Mouse (Mus musculus) 416B (cell line): ENCODE measurements around the gene Phactr3.

Experiments used
- DNase-seq: peaks from one replicate; pipeline ENCODE4 v3.0.0; 2011; ENCODE audit warnings: low read depth

Gene Phactr3

DNA sequence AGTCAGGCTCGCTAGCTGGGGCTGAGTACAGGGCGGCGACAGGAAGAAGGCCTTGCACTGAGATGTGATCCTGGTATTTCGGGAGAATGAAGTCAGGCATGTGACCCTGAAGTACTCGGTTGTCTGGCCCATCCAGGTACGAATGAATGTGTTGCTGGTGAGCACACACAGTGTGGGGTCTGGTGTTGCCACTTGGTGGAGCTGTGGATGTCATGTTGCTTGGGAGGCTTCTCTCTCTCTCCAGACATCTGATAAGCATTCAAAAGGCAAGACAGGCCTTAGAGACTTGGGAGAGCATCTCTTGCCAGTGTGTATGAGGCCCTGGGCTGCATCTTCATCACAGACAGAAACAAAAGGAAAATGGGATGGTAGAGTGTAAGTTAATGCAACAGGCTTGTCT is 77.3 kb downstream of the Phactr3 start:
- DNase-seq = no peak

DNA sequence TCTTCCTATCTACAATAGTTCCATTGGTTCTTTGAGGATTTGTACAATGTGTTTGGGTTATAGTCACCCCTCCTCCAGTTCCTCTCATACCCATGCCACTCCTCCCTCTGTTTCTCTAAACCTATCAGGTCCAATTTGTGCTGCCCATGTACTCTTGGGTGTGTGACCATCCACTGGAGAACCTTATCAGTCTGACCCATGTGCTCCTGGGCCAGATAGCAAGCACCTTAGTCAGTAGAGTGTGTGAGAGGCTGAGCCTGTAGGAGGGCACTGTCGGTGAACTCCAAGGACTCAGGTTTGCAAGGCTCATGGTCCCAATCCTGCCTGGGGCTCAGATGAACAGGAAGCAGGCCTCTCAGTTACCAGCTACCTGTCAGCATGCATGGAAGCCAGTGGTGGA is 78.8 kb downstream of the Phactr3 start:
- no peak for DNase-seq

DNA sequence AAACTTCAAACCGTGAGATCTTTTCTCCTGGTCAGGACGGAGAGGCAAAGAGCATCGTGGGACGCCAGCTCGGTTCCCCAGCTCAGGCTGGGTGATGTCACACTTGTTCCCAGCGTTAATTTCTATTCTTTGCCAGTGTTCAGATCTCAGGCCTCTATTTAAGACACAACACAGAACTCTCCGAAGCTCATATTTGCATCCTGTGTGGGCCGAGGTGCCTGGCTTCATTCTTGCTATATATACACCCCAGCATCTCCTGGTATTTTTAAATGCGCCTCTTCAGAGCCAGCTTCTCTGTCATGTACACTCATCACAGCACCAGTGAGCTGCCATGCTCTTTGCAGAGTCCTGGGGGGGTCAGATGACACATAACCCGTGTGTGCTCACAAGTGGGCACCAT is 85.7 kb downstream of the Phactr3 start:
- DNase-seq = no peak

DNA sequence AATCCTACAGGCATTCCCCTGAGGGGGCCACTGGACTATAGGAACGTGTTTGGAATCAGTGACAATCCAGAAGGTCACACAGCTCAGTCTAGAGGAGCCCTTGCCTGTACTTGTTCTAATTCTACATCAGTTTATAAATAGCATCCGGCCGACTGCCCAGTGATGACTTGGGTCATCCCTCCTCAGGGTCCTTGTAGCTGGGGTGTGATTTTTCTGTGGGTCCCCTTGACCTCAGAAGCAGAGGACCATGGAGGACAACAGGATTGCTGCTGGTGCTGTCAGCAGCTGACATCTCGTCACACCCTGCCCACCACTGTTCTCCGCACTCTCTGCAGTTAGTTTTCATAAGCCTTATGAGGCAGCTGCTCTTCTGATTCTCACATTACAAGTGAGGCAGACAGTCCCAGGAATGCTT is 89.4 kb downstream of the Phactr3 start:
- DNase-seq = no peak

DNA sequence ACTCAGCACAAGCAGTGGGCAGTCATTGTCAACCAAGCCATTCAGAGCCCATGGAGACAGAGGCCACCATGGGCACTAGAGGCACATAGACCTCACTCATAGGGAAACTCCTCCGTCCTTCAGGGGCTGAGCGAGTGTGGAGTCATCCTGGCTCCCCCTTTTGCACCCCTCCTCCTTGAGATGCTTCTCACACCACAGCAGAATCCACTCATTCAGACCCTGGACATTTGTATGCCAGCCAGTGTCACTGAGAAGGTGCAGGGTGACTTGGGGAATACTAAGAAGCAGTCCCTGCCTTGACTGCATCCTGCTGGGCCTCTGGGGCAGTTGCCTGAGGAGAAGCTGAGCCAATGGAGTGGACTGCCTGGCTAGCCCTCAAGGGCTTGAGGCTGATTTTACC is 95.1 kb downstream of the Phactr3 start:
- no peak for DNase-seq

DNA sequence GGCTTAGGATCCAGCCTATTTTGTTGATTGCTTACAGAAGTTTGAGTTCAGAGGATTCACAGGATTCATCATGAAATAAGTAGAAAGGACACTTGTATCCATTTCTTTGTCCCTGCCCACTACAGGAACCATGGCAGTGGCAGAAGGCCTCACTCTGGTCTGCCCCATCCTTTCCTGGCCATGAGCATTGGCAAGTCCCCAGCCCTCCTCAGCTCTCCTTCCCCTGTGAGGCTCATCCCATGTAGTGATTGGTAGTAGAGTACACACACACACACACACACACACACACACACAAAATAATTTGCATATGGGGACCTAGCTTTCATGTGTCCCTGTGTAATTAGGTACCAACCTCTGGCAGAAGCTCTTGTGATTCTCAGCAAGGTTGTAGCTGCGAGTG is 95.8 kb downstream of the Phactr3 start:
- no peak for DNase-seq

DNA sequence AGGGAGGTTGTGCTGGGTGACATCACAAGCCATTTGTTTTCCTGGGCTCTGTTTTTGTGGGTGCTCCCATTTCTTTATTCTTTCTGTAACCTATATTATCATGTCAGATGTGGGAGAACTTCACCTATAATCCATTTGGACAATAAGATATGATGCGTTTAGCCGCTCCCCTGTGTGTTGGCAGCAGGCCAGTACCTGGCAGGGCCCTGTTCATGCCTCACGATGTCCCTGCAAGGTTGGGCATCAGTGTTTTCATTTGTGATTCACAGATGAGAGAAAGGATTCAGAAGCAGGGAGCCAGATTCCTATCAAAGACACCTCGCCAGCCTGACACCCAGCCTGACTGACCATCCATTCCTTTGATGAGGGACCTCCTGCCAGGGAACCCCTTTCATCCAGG is 99.7 kb downstream of the Phactr3 start:
- no peak for DNase-seq

DNA sequence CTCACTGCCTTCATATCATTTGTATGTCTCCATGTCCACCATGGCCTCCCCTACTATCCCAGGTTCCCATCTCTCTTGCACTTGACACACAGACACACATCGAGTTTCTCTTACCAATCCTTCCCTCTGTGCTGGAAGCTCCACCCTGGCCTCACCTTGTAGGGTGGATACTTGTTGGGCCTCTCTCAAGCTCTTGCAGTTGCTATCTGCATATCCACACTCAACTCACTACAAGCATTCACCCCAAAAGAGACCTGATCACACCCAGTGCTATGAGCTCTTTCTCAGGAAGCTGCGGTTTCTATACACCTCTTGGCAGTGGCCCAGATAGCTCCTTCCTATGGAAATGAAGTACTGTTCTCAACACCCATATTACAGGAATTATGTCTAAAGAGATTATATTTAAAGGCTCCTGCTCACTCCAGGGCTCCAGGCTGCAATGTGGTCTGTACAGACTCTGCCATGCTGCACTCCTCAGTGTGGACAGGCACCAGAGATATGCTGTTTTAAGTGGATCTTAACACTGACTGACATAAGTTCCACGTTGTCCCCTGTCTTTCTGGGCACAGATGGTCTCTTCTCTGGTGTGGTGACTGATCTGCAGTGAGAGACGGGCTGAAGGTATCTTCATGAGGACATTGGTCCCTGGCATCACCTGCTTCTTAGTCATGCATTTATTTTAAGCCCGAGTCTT is 100.8 kb downstream of the Phactr3 start:
- peak; percentile 11 for DNase-seq

DNA sequence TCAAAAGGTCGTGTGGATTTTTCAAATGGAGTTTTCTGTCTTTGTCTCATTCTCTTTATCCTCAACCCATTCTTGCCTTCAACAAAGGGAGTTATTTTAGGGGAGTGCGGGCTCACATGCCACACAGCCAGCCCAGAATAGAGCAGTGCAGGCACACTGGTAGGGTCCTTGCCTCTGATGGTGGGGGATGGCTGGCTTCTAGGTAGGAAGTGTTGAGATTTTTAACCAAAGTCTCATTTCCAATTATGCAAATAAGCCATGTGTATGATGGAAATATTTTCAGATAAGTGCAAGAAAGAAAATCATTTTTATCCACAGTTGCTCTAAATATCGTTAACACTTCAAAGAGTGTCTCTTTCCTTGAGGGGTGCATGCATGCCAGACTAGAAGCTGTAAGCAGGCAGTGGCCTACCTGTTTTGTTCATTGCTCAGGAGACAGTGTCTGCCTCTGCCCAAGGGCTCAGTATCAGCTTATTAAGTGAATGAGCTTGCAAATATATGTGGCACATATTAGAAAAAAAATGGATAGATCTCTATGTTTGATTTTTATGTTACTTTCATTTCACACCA is 101.5 kb downstream of the Phactr3 start:
- no peak for DNase-seq

DNA sequence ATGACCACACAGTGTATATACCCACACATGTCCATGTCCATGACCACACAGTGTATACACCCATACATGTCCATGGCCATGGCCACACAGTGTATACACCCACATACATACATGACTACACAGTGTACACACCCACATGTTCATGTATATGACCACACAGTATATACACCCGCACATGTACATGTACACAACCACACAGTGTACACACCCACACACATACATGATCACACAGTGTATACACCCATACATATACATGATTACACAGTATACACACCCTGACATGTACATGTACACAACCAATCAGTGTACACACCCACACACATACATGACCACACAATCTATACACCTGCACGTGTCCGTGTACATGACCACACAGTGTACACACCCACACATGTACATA is 102.2 kb downstream of the Phactr3 start:
- DNase-seq = no peak

DNA sequence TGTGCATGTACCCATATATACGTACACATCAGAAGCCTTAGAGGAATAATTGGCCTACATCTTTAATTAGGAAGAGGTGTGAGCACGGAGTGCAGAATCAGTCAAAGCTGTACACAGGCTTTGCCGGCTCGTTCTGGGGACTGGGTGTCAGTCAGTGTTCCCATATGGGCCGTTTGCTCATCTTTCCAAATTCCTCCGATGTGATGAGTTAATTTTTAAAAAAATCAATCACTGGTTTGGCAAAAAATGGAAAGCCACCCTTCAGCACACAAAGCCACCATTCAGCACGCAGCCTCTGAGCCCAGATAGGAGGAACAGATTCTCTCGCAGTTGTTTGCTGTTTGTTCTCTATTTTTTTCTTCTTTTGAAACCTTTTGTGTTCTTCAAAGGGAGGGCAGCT is 110.5 kb downstream of the Phactr3 start:
- no peak for DNase-seq

DNA sequence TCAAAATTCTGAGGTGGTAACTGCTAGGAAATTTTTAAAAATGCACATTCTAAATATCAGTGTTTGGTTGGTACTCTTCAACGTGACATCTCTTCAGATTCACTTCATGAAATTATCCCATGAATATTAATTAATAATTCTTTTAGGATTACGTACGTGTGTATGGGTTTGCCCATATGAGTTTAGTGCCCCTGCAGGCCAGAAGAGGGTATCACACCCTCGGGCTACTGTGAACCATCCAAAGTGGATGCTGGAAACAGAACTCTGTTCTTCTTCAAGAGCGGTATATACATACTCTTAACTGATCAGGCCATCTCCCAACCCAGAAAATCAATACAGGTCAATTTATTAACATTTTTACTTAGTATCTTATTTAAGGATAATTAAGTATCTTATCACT is 114.7 kb downstream of the Phactr3 start:
- no peak for DNase-seq

DNA sequence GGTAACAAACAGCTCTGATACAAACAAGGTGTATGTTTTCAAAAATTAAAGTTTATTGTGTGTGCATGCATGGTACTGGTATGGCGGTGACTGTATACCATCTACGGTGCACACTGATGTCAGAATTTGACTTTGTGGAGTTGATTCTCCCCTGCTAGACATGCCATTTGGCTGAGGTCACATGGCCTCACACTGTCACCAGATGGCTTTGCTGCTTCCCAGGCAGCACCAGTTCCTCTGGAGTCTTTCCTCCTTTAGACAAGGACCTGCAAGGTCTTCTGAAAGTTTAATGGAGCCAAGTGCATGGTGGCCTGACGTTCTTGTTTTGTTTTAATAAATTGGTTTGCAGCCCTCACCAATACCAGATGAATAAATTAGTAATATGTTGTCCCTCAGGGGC is 118.3 kb downstream of the Phactr3 start:
- no peak for DNase-seq

DNA sequence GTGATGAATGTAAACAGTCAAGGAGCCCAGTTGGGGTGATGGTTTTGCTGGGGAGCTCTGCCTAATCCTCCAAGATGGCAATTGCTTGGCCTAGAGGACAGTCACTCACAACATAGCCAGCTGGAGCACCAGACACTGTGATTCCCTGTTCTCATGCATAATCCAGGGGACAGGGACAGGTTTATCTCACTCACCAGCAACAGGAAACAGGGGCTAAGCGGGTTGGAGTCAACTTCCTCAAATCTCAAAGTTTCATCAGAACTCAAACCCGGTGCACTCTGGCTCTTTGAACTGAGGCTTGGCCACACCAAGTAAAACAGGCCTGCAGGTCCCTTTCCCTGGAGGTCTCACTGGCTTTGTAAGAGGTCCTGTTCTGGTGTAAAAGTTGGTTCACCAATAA is 119.7 kb downstream of the Phactr3 start:
- peak; percentile 67 for DNase-seq

DNA sequence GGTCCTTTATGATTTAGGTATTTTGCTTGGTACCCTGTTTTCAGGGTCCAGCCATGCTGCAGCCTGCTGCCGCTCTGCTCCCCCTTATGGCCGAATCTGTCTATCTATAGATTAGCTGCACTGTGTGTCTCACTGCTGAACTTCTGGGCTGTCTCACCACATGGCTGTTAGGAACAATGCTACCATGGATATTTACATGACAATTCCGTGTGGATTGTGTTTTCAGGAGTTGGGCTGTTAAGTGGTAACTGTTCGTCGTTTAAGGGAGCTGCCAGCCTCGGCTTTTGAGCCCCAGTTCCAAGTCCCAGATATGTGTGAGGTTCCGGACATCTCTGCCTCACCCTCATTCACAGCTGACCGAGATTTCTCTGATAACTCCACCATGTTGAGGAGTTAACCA is 122.1 kb downstream of the Phactr3 start:
- no peak for DNase-seq

DNA sequence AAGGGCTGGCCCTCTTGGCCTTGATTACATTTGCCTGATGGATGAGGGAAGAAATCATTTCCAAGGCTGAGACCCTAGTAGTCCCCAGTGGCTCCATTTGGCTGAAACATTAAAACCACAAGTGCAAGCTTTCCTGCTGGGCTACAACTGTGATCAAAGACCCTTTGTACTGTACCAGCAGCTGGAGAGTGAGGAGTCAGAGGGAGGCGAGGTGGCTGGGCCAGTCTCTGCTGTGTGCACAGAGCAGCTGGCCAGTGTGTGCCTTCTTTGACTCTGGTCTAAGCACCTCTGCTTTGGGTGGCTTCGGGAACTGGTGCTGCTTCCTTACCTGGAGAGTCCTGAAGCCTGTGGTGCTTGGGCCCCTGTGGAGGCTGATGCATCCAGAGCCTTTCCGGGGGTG is 122.6 kb downstream of the Phactr3 start:
- DNase-seq = no peak

DNA sequence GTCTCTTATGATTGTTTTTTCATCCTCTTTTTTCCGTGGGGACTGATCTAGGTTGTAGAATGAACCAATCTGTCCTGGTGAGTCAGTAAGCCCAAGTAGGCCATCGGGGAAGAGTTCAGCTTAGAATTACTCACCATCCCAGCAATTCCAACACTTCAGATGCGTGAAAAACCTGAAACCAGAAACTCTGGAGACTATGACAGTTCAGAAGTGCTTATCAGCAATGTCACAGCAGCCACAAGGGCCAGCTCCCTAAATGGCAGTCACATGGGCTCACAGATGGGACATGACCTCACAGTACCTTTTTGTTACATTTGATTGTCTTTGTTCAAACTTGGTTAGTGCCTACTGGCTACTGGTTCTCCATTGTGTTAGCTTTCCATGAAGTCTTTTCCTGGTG is 124.2 kb downstream of the Phactr3 start:
- no peak for DNase-seq

DNA sequence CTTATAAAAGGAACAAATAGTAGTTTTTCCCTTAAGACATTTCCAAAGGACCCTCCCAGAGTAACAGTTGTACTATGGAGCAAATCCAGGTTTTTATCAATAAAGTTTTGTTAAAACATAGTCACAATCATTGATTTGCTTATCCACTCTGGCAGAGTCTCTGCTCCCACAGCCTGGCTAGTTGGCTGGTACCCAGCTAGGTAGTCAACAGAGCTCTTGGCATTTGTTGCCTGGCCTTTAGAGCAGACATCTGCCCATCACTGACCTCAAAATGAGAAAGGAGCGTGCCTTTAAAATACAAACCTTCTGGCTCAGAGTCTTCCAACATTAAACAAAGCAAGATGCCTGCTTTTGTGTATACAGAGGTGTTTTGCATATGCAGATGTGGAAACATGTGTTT is 126.1 kb downstream of the Phactr3 start:
- DNase-seq = no peak

DNA sequence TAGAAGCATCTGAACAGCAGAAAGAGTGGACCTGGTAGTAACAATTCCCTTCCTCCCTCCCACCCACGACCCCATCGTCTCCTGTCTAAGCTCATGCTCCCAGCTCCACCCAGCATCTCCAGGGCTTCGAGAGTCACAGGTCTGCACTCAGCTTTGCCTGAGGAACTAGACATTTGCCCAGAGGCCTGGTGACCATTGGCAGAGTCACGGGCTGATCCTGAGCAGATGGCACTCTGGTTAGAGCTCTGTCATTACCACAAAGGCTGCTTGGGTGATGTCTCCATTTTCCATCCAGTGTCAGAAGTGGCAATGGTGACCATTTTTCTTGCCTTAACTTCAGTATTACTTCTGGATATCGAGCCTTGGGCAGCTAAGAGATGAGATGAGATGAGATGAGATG is 127.1 kb downstream of the Phactr3 start:
- DNase-seq = no peak

DNA sequence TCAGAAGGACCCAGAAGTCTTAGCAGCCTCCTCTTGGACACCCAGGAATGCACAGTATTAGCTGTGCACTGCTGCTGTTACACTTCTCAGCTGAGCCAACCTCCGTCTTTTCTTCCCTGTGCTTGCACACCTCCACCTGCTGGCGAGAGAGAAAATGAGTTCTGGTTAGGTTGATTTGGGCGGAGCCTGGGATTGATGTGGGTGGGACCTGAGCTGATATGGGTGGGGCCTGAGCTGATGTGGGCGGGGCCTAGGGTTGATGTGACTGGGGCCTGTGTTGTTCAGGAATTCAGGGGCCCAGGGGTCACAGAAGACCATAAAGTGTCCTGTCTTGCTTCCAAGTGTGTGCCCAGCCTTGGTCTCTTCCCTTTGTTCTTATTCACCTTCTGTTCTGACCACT is 128.0 kb downstream of the Phactr3 start:
- peak; percentile 21 for DNase-seq

DNA sequence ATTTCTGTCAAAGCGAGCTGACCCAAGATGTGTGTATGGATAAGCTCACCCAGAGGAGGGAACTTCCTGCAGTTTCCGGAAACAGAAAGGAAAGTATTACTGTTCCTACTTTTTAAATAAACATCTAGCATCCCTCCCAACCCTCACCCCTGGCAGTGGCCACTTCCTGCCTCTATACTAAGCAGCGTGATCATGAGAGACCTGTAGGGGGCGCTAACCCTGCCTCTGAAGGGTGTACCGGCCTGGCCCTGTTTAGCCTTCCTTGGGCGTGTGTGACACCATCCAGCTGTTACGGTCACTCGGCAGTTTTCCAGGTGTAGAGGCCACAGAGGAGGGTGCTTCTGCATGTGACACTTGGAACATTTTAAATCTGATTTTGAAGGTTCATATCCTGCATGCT is 128.5 kb downstream of the Phactr3 start:
- DNase-seq = no peak

DNA sequence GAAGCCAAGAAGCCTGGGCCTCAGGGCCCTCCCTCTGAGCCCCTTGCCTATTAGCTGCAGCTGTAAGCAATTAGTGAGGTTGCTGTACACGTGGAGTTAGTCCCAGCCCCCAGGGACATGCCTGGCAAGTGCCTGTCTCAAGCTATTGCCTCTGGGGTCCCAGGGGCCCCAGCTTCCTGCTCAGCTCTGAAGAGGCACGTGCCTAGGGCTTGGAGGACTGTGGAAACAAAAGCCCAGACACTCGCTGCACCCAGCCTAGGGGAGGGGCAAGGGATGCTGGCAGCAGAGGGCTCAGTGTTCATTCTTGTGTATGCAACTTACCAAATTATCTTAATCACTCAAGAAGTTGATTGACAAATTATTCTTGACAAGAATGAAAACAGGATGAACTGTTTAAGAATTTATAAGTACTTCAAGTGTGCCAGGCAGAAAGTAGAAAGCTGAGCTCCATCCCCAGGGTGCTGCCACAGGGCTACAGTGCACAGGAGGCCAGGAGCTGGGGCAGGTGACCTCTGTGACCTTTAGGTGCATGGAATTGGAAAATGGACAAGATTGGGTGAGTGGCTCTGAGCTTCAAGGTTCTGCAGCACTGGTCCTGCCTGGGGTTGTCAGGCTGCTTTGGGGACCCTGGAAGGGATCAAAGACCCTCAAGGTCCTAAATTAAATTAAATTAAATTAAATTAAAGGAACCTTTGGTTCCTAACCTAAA is 138.5 kb downstream of the Phactr3 start:
- no peak for DNase-seq

DNA sequence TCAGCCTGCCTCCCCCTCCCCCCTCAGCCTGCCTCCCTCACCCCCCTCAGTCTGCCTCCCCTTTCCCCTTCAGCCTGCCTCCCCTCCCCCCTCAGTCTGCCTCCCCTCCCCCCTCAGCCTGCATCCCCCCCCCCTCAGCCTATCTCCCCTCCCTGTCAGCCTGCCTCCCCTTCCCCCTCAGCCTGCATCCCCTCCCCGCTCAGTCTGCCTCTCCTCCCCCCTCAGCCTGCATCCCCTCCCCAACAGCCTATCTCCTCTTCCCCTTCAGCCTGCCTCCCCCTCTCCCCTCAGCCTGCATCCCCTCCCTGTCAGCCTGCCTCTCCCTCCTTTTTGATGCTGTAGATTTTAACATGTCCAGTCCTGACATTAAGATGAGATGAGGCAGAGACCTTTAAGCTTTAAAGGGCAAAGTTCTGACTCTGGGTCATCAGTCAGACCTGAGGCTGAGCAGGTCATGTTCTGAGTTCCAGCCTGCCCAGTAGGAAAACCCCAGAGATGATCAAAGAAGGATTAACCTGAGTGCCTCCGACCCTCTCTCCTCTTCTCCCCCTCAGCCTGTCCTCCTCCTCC is 139.3 kb downstream of the Phactr3 start:
- DNase-seq = no peak
